Mouse (Mus musculus) forebrain, embryonic 15.5 days (tissue): Measurements from ENCODE around the gene Eps8l1. TPM values are rescaled to one million over a fixed set of nuclear protein-coding genes. Genes with fewer than 3 reads are reported as not detected.

ENCODE experiments used
- ATAC-seq: fragments of 200-750 bp; cut with Nextera tagmentation; replicated peaks from 2 replicates; pipeline ENCODE4 v1.8.0; 2017; ENCODE audit warnings: mild to moderate bottlenecking, moderate TSS enrichment, moderate library complexity
- H3K27ac ChIP-seq: fragments of 300-500 bp; sonication (generic); replicated peaks from 2 replicates; pipeline ENCODE4 v1.5.1; 2015; ENCODE audit warnings: mild to moderate bottlenecking, inconsistent platforms
- H3K27me3 ChIP-seq: fragments of 300-500 bp; sonication (generic); 2 replicates; pipeline ENCODE4 v1.6.1; 2015; ENCODE audit warnings: inconsistent platforms
- H3K36me3 ChIP-seq: fragments of 300-500 bp; sonication (generic); 2 replicates; pipeline ENCODE4 v1.6.1; 2015; ENCODE audit warnings: mild to moderate bottlenecking, inconsistent platforms
- H3K4me1 ChIP-seq: fragments of 300-500 bp; sonication (generic); 2 replicates; pipeline ENCODE4 v1.6.1; 2015; ENCODE audit warnings: inconsistent platforms
- H3K4me2 ChIP-seq: fragments of 300-500 bp; sonication (generic); replicated peaks from 2 replicates; pipeline ENCODE4 v1.6.1; 2015; ENCODE audit warnings: mild to moderate bottlenecking, inconsistent platforms
- H3K4me3 ChIP-seq: fragments of 300-500 bp; sonication (generic); 2 replicates; pipeline ENCODE4 v1.5.1; 2015; ENCODE audit warnings: mild to moderate bottlenecking, inconsistent platforms
- H3K9ac ChIP-seq: fragments of 300-500 bp; sonication (generic); replicated peaks from 2 replicates; pipeline ENCODE4 v1.6.1; 2015; ENCODE audit warnings: mild to moderate bottlenecking, inconsistent platforms
- H3K9me3 ChIP-seq: fragments of 300-500 bp; sonication (generic); 2 replicates; pipeline ENCODE4 v1.6.1; 2016; ENCODE audit warnings: inconsistent platforms
- WGBS: fragments of 180-500 bp; shearing (Covaris S2); methylation state at CpG from one replicate; pipeline ENCODE4 v1.1.7; 2015; ENCODE audit warnings: mixed read lengths; 5-methylcytosine and 5-hydroxymethylcytosine counted together
- polyA plus RNA-seq: library from polyadenylated mRNA; unstranded; fragments of >200 nt; fragmentation: Nextera tagmentation; extraction: Ambion mirVana; gene quantifications from 2 replicates; pipeline ENCODE4 v1.2.1, GENCODE M21; 2015

Eps8l1 gene
- polyA plus RNA-seq, 1 experiment from 2014 or later: 7.0 TPM

DNA sequence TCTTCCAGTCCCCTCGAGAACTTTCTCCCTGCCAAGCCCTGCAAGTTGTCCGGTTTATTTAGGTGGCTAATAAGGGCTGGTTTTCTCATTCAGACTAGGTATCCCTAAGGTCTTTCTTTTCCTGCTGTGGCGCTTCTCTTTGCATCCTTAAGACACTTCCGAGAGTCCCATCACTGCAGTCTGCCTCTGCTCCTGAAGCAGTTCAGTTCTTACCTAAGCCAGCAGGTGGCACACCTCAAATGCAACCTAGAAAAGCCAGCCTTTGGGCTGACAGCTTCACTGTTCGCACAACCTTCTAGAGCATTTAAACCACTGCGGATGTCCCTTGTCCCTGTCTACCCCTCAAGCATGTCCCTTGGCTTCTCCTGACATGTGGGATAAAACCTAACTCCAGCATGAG, 19.2 kb downstream of the Eps8l1 start:
- 25% methylated on average over 6 of the region's 6 CpGs for WGBS
- ATAC-seq: no peak

DNA sequence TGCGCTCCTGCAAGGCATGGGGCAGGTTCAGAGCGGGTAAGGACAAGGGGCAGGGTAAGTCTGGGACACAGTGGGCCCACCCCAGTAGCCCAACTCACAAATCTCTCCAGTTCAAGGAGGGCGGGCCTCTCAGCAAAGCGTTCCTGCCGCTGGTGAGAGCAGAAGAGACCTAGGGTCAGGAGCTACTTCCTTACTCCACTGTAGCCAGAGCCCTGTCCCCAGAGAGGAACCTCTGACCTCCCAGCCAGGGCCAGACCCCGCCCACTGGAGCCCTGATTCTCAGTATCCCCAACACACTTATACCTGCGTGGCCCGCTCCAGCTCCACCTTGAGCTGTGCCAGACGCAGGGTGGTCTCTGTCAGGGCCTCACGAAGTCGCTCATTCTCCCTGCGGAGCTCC, 21.8 kb downstream of the Eps8l1 start:
- peaks cover 17% of the 10 kb centered on the region for H3K4me1 ChIP-seq
- H3K36me3 ChIP-seq: peaks cover 50% of the 10 kb centered on the region
- no peak overlapping the region for H3K9ac ChIP-seq
- 93% methylated on average over 12 of the region's 12 CpGs for WGBS
- H3K27me3 ChIP-seq: no peaks in the 10 kb centered on the region
- no peaks in the 10 kb centered on the region for H3K9me3 ChIP-seq
- H3K27ac ChIP-seq: no peak overlapping the region
- no peak for ATAC-seq
- no peak overlapping the region for H3K4me3 ChIP-seq
- H3K4me2 ChIP-seq: no peak overlapping the region

More for the DNA sequence above, 19.2 kb downstream of the Eps8l1 start:
- no peaks in the 10 kb centered on the region for H3K9me3 ChIP-seq
- H3K4me3 ChIP-seq: no peak overlapping the region
- peaks cover 17% of the 10 kb centered on the region for H3K4me1 ChIP-seq
- H3K36me3 ChIP-seq: peaks cover 40% of the 10 kb centered on the region
- H3K9ac ChIP-seq: no peak overlapping the region
- peaks cover 6% of the 10 kb centered on the region; the same call in 1 of the 2 replicates for H3K27me3 ChIP-seq
- no peak overlapping the region for H3K4me2 ChIP-seq
- H3K27ac ChIP-seq: no peak overlapping the region

- ATAC-seq: no peak
- Histone ChIP-seq H3K27me3 (no peaks in the 10 kb centered on the region), H3K36me3 (peaks cover 20% of the 10 kb centered on the region), H3K4me3 (no peak overlapping the region), H3K9me3 (no peaks in the 10 kb centered on the region), H3K9ac (no peak overlapping the region), H3K4me1 (no peaks in the 10 kb centered on the region), H3K27ac (no peak overlapping the region), H3K4me2 (no peak overlapping the region)
- 91% methylated on average over 6 of the region's 6 CpGs for WGBS
Measured at GRCm38 (mm10) chr7:4491308-4491707, 30.8 kb downstream of the Eps8l1 start.

DNA sequence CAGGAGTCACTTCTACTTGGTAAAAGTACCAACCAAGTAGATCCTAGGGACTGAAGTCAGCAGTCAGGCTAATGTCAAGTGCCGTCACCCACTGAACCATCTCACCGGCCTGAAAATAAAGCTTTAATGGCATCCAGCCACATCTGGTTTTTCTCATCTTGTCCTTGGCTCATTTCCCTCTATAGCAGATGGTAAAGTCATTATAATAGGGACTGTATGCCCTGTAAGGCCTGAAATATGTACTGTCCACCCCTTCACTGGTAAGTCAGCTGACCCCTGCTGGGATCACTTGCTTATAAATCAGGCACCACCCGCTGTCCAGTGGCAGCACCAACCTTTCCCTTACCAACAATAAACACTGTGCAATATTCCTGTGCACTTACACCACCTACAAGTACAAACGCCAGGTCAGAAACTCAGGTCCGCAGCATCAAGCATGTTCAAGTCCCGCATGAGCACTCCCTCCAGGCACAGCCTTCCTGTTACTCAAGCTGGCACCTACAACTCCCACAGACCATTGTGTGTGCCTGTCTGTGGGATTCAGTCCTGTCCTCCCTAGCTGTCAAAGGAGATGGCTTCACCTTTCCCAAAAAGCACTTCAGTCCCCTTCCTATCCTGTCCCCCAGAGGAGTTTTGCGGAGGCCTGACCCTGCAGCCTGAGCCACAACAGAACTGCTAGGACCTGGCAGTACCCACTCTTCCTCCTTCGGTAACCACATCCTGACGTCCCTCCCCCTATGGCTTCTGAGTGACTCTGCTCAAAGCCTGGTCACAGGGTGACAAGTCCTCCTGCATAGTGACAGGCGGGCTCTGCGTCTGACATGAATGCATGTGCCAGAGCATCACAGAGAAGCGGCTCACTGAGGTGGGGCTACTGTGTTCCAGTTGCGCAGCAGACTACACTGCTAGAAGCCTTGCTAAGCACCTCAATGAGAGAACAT, 32.1 kb downstream of the Eps8l1 start:
- no peak overlapping the region for H3K9ac ChIP-seq
- H3K4me1 ChIP-seq: peaks cover 2% of the 10 kb centered on the region; the same call in 1 of the 2 replicates
- WGBS: 91% methylated on average over 13 of the region's 13 CpGs
- no peaks in the 10 kb centered on the region for H3K27me3 ChIP-seq
- H3K27ac ChIP-seq: no peak overlapping the region
- no peak overlapping the region for H3K4me3 ChIP-seq
- ATAC-seq: no peak
- H3K9me3 ChIP-seq: no peaks in the 10 kb centered on the region
- H3K4me2 ChIP-seq: no peak overlapping the region
- peaks cover 30% of the 10 kb centered on the region for H3K36me3 ChIP-seq

- Histone ChIP-seq H3K36me3 (peaks cover 23% of the 10 kb centered on the region), H3K9me3 (no peaks in the 10 kb centered on the region), H3K4me1 (peaks cover 16% of the 10 kb centered on the region), H3K4me2 (no peak overlapping the region), H3K9ac (no peak overlapping the region), H3K27me3 (no peaks in the 10 kb centered on the region), H3K4me3 (no peak overlapping the region), H3K27ac (no peak overlapping the region)
- WGBS: 90% methylated on average over 1 of the region's 1 CpGs
- ATAC-seq: no peak
Measured at GRCm38 (mm10) chr7:4493991-4494390, 33.5 kb downstream of the Eps8l1 start.

GRCm38 (mm10) chr7:4496468-4496867, 36.0 kb downstream of the Eps8l1 start:
- Histone ChIP-seq H3K27ac (no peak overlapping the region), H3K4me3 (no peak overlapping the region), H3K9me3 (no peaks in the 10 kb centered on the region), H3K36me3 (peaks cover 14% of the 10 kb centered on the region), H3K4me1 (peaks cover 35% of the 10 kb centered on the region), H3K4me2 (no peak overlapping the region), H3K27me3 (no peaks in the 10 kb centered on the region), H3K9ac (no peak overlapping the region)
- 91% methylated on average over 3 of the region's 3 CpGs for WGBS
- ATAC-seq: no peak

GRCm38 (mm10) chr7:4497271-4497903, 36.9 kb downstream of the Eps8l1 start:
- Histone ChIP-seq H3K27me3 (no peaks in the 10 kb centered on the region), H3K27ac (no peak overlapping the region), H3K9ac (no peak overlapping the region), H3K9me3 (no peaks in the 10 kb centered on the region), H3K36me3 (peaks cover 14% of the 10 kb centered on the region), H3K4me1 (peaks cover 38% of the 10 kb centered on the region), H3K4me3 (no peak overlapping the region), H3K4me2 (no peak overlapping the region)
- WGBS: 90% methylated on average over 9 of the region's 9 CpGs
- no peak for ATAC-seq

DNA sequence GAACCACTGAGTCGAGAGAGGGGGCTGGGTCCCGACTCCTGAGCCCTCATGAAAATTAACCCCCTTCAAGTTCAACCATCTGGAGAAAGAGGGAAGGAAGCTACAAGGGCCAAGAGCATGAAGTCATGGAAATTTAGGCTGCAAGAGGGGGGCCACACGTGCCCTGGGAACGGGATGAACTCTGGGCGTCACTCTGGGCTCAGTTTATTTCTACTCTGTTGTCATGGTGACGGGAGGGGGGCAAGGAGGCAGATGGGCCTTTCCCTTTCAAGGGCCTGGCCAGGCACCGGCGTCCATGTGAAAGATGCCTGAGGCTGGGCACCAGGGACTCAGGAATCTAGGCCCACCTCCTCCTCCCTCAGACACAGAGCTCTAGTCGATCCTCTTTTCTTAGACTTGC, 37.8 kb downstream of the Eps8l1 start:
- no peaks in the 10 kb centered on the region for H3K9me3 ChIP-seq
- no peaks in the 10 kb centered on the region for H3K27me3 ChIP-seq
- H3K27ac ChIP-seq: no peak overlapping the region
- ATAC-seq: no peak
- H3K9ac ChIP-seq: peak overlapping the region; percentile 3; the same call in 1 of the 2 replicates
- H3K36me3 ChIP-seq: peaks cover 14% of the 10 kb centered on the region
- H3K4me1 ChIP-seq: peaks cover 41% of the 10 kb centered on the region
- no peak overlapping the region for H3K4me3 ChIP-seq
- 10% methylated on average over 9 of the region's 9 CpGs for WGBS
- H3K4me2 ChIP-seq: 0 out of 2 replicates have a peak overlapping the region, but pooled peaks have one; percentile 7

GRCm38 (mm10) chr7:4499034-4499433, 38.6 kb downstream of the Eps8l1 start:
- Histone ChIP-seq H3K4me3 (no peak overlapping the region), H3K4me2 (no peak overlapping the region), H3K36me3 (peaks cover 14% of the 10 kb centered on the region), H3K9me3 (no peaks in the 10 kb centered on the region), H3K27me3 (no peaks in the 10 kb centered on the region), H3K27ac (no peak overlapping the region), H3K9ac (no peak overlapping the region; the same call in 1 of the 2 replicates), H3K4me1 (peaks cover 41% of the 10 kb centered on the region)
- 93% methylated on average over 4 of the region's 4 CpGs for WGBS
- no peak for ATAC-seq

- WGBS: under 1% methylated on average over 52 of the region's 52 CpGs
- H3K36me3 ChIP-seq: peaks cover 14% of the 10 kb centered on the region
- no peaks in the 10 kb centered on the region for H3K9me3 ChIP-seq
- H3K9ac ChIP-seq: peak overlapping the region; percentile 77
- H3K27me3 ChIP-seq: no peaks in the 10 kb centered on the region
- peaks cover 41% of the 10 kb centered on the region for H3K4me1 ChIP-seq
- H3K4me3 ChIP-seq: peak overlapping the region; percentile 81
- peak overlapping the region; percentile 61 for H3K4me2 ChIP-seq
- peak overlapping the region; percentile 91 for H3K27ac ChIP-seq
- ATAC-seq: peak; percentile 53
Measured at GRCm38 (mm10) chr7:4500892-4501471, 40.5 kb downstream of the Eps8l1 start.

- WGBS: 1% methylated on average over 62 of the region's 62 CpGs
- Histone ChIP-seq H3K4me3 (peak within 1 kb of the TSS; percentile 81), H3K9ac (peak within 1 kb of the TSS; percentile 77), H3K36me3 (peaks cover 6% of the 10 kb centered on the region; the same call in 1 of the 2 replicates), H3K9me3 (no peaks in the 10 kb centered on the region), H3K27ac (peak within 1 kb of the TSS; percentile 91), H3K27me3 (no peaks in the 10 kb centered on the region), H3K4me2 (peak within 1 kb of the TSS; percentile 61), H3K4me1 (peaks cover 41% of the 10 kb centered on the region)
- peak; percentile 95 for ATAC-seq
Measured at GRCm38 (mm10) chr7:4501558-4502397, 41.3 kb downstream of the Eps8l1 start, which contains the start of gene Ppp1r12c. Gene Ppp1r12c (minus strand): TSS chr7:4501680.
